ENCODE assay signal across 8 mouse cellular contexts in genomic region chr7:66231861-66232260, GRCm38 (mm10).
A peak's percentile ranks its signal among the peaks of the same experiment; 100 is the strongest.
DNase-seq lines count a peak whose midpoint lies in the region; ATAC-seq and TF ChIP-seq lines count a peak whose summit lies in the region.

No protein-coding gene starts in this region.

- no peak for TF ChIP-seq CTCF in forebrain, postnatal 0 days (IDR thresholded peaks at IDR 0.05; ENCODE audit: low read depth)

- H3K27ac ChIP-seq in forebrain, embryonic 10.5 days, result peak overlapping the region; percentile 80
- no peak overlapping the region for H3K27ac ChIP-seq in forebrain, postnatal 0 days (ENCODE audit: low read depth, low read length)
- H3K27ac ChIP-seq in kidney, embryonic 14.5 days (ENCODE audit: low read depth, low read length), result peak overlapping the region; percentile 38; the same call in 1 of the 2 replicates
- peak overlapping the region; percentile 90 for H3K27ac ChIP-seq in hindbrain, embryonic 12.5 days
- peak overlapping the region; percentile 35 for H3K27ac ChIP-seq in liver, embryonic 15.5 days (replicated peaks)

- no peak for ATAC-seq in forebrain, postnatal 0 days
- no peak for ATAC-seq in kidney, embryonic 14.5 days (ENCODE audit: low FRiP score, low TSS enrichment)
- no peak for ATAC-seq in hindbrain, embryonic 12.5 days (ENCODE audit: low FRiP score)
- ATAC-seq in liver, embryonic 15.5 days (ENCODE audit: insufficient read depth), result no peak

- intact Hi-C loops in left cerebral cortex, postnatal 4 days (cut with DNase I), result no loop called here

- DNase-seq in forebrain, embryonic 10.5 days (ENCODE audit: extremely low spot score, low spot score), result no peak
- no peak for DNase-seq in forebrain, postnatal 0 days
- no peak for DNase-seq in kidney, postnatal 25 days
- DNase-seq in left cerebral cortex, postnatal 4 days, result no peak
- DNase-seq in ovary, postnatal 10 days (ENCODE audit: low spot score), result no peak

- no peak overlapping the region for H3K4me3 ChIP-seq in forebrain, embryonic 10.5 days
- H3K4me3 ChIP-seq in forebrain, postnatal 0 days (ENCODE audit: low read depth, low read length), result no peak overlapping the region
- no peak overlapping the region for H3K4me3 ChIP-seq in kidney, embryonic 14.5 days (ENCODE audit: low read length)
- no peak overlapping the region for H3K4me3 ChIP-seq in hindbrain, embryonic 12.5 days
- no peak overlapping the region for H3K4me3 ChIP-seq in liver, embryonic 15.5 days (replicated peaks)

- H3K9me3 ChIP-seq in forebrain, embryonic 10.5 days, result no peaks in the 10 kb centered on the region
- H3K9me3 ChIP-seq in forebrain, postnatal 0 days (ENCODE audit: low read length), result no peaks in the 10 kb centered on the region
- H3K9me3 ChIP-seq in kidney, embryonic 14.5 days (ENCODE audit: control insufficient read depth, low read length), result no peaks in the 10 kb centered on the region
- no peaks in the 10 kb centered on the region for H3K9me3 ChIP-seq in hindbrain, embryonic 12.5 days (replicated peaks)
- H3K9me3 ChIP-seq in liver, embryonic 15.5 days (replicated peaks), result no peaks in the 10 kb centered on the region

- WGBS in forebrain, embryonic 10.5 days, result 92% methylated on average over 4 of the region's 4 CpGs
- WGBS in forebrain, postnatal 0 days, result 86% methylated on average over 4 of the region's 4 CpGs
- 78% methylated on average over 4 of the region's 4 CpGs for WGBS in kidney, embryonic 14.5 days
- 75% methylated on average over 4 of the region's 4 CpGs for WGBS in hindbrain, embryonic 12.5 days
- 80% methylated on average over 4 of the region's 4 CpGs for WGBS in liver, embryonic 15.5 days (ENCODE audit: insufficient replicate concordance)

- no peaks in the 10 kb centered on the region for H3K27me3 ChIP-seq in forebrain, embryonic 10.5 days (ENCODE audit: poor library complexity, severe bottlenecking)
- no peaks in the 10 kb centered on the region for H3K27me3 ChIP-seq in forebrain, postnatal 0 days (ENCODE audit: insufficient read depth, low read length)
- H3K27me3 ChIP-seq in kidney, embryonic 14.5 days (ENCODE audit: control insufficient read depth, insufficient read depth, low read length), result no peaks in the 10 kb centered on the region
- H3K27me3 ChIP-seq in hindbrain, embryonic 12.5 days, result no peaks in the 10 kb centered on the region
- no peaks in the 10 kb centered on the region for H3K27me3 ChIP-seq in liver, embryonic 15.5 days

- H3K4me2 ChIP-seq in forebrain, postnatal 0 days (ENCODE audit: low read depth), result no peak overlapping the region
- H3K4me2 ChIP-seq in kidney, embryonic 14.5 days (replicated peaks; ENCODE audit: low read depth, low read length), result no peak overlapping the region
- no peak overlapping the region for H3K4me2 ChIP-seq in hindbrain, embryonic 12.5 days (replicated peaks)
- no peak overlapping the region for H3K4me2 ChIP-seq in liver, embryonic 15.5 days

- no peak overlapping the region for H3K9ac ChIP-seq in forebrain, postnatal 0 days
- no peak overlapping the region for H3K9ac ChIP-seq in kidney, embryonic 14.5 days (ENCODE audit: low read depth, low read length)
- H3K9ac ChIP-seq in hindbrain, embryonic 12.5 days, result no peak overlapping the region
- no peak overlapping the region for H3K9ac ChIP-seq in liver, embryonic 15.5 days

- H3K36me3 ChIP-seq in forebrain, embryonic 10.5 days (replicated peaks), result no peaks in the 10 kb centered on the region
- no peaks in the 10 kb centered on the region for H3K36me3 ChIP-seq in forebrain, postnatal 0 days (ENCODE audit: insufficient read depth)
- H3K36me3 ChIP-seq in kidney, embryonic 14.5 days (ENCODE audit: control insufficient read depth, insufficient read depth, low read length), result no peaks in the 10 kb centered on the region
- H3K36me3 ChIP-seq in hindbrain, embryonic 12.5 days, result no peaks in the 10 kb centered on the region
- H3K36me3 ChIP-seq in liver, embryonic 15.5 days (replicated peaks), result no peaks in the 10 kb centered on the region

- H3K4me1 ChIP-seq in forebrain, embryonic 10.5 days, result peaks cover 54% of the 10 kb centered on the region
- H3K4me1 ChIP-seq in forebrain, postnatal 0 days (ENCODE audit: insufficient read depth), result peaks cover 5% of the 10 kb centered on the region; the same call in 1 of the 2 replicates
- peaks cover 14% of the 10 kb centered on the region; the same call in 1 of the 2 replicates for H3K4me1 ChIP-seq in kidney, embryonic 14.5 days (ENCODE audit: control insufficient read depth, insufficient read depth, low read length)
- H3K4me1 ChIP-seq in hindbrain, embryonic 12.5 days, result peaks cover 38% of the 10 kb centered on the region
- peaks cover 64% of the 10 kb centered on the region for H3K4me1 ChIP-seq in liver, embryonic 15.5 days (replicated peaks)
